Mouse (Mus musculus) spleen, adult 2 months (tissue): ENCODE data around the gene Ttc12. TPM values are rescaled to one million over a fixed set of nuclear protein-coding genes. Genes with fewer than 3 reads are reported as not detected.
A peak's percentile ranks its signal among the peaks of the same experiment; 100 is the strongest.

Experiments used
- DNase-seq, 2 experiments: peaks; one replicate each; pipeline versions ENCODE4 v3.0.0 to v3.0.0-alpha.2; 2012 to 2021; ENCODE audit warnings: low spot score in 2 of 2, low read depth in 1 of 2
- H3K27ac ChIP-seq: fragments of 200-500 bp; 2 replicates; pipeline ENCODE4 v1.5.1; 2012; ENCODE audit warnings: low read length, inconsistent platforms; ENCODE audit not compliant: insufficient read depth
- H3K27me3 ChIP-seq: fragments of 200-500 bp; 2 replicates; pipeline ENCODE4 v1.6.1; 2012; ENCODE audit warnings: mild to moderate bottlenecking, moderate library complexity, low read length, inconsistent platforms; ENCODE audit not compliant: control insufficient read depth, insufficient read depth
- H3K36me3 ChIP-seq: fragments of 200-500 bp; 2 replicates; pipeline ENCODE4 v1.6.1; 2012; ENCODE audit warnings: mild to moderate bottlenecking, low read length, inconsistent platforms; ENCODE audit not compliant: control insufficient read depth, insufficient read depth
- H3K4me1 ChIP-seq: fragments of 200-500 bp; 2 replicates; pipeline ENCODE4 v1.6.1; 2011; ENCODE audit warnings: inconsistent platforms; ENCODE audit not compliant: control insufficient read depth, insufficient read depth, insufficient read length
- H3K4me3 ChIP-seq: fragments of 200-500 bp; 2 replicates; pipeline ENCODE4 v1.5.1; 2011; ENCODE audit warnings: mild to moderate bottlenecking, inconsistent platforms; ENCODE audit not compliant: insufficient read depth, insufficient read length; ENCODE audit errors: extremely low read depth
- CTCF ChIP-seq: fragments of 200-500 bp; IDR thresholded peaks from 2 replicates; pipeline ENCODE4 v1.5.1; 2011; ENCODE audit warnings: mild to moderate bottlenecking, inconsistent platforms; ENCODE audit not compliant: insufficient read depth, insufficient read length, insufficient replicate concordance; ENCODE audit errors: extremely low read depth
- POLR2A ChIP-seq: fragments of 200-500 bp; IDR thresholded peaks from 2 replicates; pipeline ENCODE4 v1.6.1; 2011; ENCODE audit warnings: low read depth, low read length, inconsistent platforms
- WGBS: fragments of 180-500 bp; shearing (Covaris S2); methylation state at CpG from one replicate; pipeline ENCODE4 v1.1.7; 2018; 5-methylcytosine and 5-hydroxymethylcytosine counted together
- polyA plus RNA-seq: library from polyadenylated mRNA; depleted of rRNA; stranded (reverse); fragments of >200 nt; gene quantifications from 2 replicates; pipeline ENCODE4 v1.2.3, GENCODE M21; 2012

The Ttc12 gene
- polyA plus RNA-seq, 1 experiment: 0.34 TPM

- WGBS: 6% methylated on average over 4 of the region's 4 CpGs
- H3K27ac ChIP-seq: no peak overlapping the region
- no peaks in the 10 kb centered on the region for H3K36me3 ChIP-seq
- no peak overlapping the region for H3K4me3 ChIP-seq
- no peak for DNase-seq
- TF ChIP-seq CTCF: peak; percentile 53; the same call in 1 of the 2 replicates
- TF ChIP-seq POLR2A: no peak
- H3K27me3 ChIP-seq: no peaks in the 10 kb centered on the region
- no peaks in the 10 kb centered on the region for H3K4me1 ChIP-seq
These were observed 8.1 kb upstream of the Ttc12 start for GRCm38 (mm10) chr9:49493979-49494649.

DNA sequence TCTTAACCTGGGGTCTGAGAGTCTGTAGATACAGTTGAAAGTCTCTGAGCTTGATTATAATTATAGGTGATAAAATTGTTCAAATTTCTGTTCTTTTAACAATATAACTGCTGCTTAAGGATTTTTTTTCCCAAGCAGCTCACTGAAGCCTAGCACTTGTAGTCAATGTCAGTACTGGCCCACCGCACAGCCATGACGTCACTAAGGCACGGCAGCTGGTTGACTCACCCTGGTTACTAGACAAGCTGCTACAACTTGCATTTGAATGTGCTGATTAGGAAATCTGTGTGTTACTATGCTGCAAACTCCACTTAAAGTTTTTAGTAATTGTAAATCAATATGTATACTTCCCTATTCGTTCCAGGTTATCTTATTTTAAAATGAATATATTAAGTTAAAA lies 4.6 kb upstream of the Ttc12 start:
- no peaks in the 10 kb centered on the region for H3K4me1 ChIP-seq
- H3K27ac ChIP-seq: no peak overlapping the region
- H3K27me3 ChIP-seq: no peaks in the 10 kb centered on the region
- 83% methylated on average over 4 of the region's 4 CpGs for WGBS
- no peaks in the 10 kb centered on the region for H3K36me3 ChIP-seq
- H3K4me3 ChIP-seq: no peak overlapping the region
- DNase-seq: no peak
- TF ChIP-seq CTCF (no peak), POLR2A (no peak)

GRCm38 (mm10) chr9:49488912-49489895 lies 3.2 kb upstream of the Ttc12 start:
- DNase-seq: peak in 1 of 2 experiments; percentile 48
- Histone ChIP-seq H3K4me3 (no peak overlapping the region), H3K4me1 (no peaks in the 10 kb centered on the region), H3K27me3 (no peaks in the 10 kb centered on the region), H3K36me3 (no peaks in the 10 kb centered on the region), H3K27ac (no peak overlapping the region)
- WGBS: 29% methylated on average over 16 of the region's 16 CpGs
- TF ChIP-seq CTCF (peak; percentile 90), POLR2A (no peak)

DNA sequence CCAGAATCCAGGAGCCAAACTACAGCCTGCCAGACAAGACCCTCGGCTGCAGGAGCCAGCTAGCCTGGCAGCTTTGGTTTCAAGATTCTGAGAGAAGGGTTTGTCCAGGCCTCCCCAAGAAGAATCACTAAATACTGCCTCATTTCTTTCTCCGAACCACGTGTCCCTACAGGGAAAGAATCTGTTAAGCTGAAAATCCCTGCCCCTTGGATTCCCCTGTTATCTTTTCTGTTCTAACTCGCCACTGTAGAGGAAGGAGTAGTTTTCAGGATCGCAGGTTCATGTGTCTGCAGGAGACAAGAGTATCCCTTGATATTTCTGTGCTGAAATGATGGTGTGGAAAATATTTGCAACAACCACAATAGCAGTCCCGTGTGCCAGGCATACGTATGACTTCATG lies 2.2 kb upstream of the Ttc12 start:
- DNase-seq: no peak
- Histone ChIP-seq H3K4me3 (no peak overlapping the region), H3K27ac (no peak overlapping the region), H3K36me3 (no peaks in the 10 kb centered on the region), H3K4me1 (no peaks in the 10 kb centered on the region), H3K27me3 (no peaks in the 10 kb centered on the region)
- WGBS: 80% methylated on average over 7 of the region's 7 CpGs
- TF ChIP-seq POLR2A (no peak), CTCF (no peak)

DNA sequence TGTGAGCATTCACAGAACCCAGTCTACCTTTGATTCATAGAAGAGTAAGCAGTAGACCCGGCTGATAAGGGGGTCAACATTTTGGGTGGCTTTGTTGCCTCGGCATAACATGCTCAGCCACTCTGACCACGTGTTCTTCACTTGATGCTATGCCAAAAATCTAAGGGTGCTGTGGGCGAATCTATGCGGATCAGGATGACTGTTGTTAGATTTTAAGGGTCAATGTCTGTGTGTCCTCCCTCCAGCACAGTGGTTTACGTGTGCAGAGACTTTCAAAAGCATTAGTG lies 1.6 kb upstream of the Ttc12 start:
- no peak for TF ChIP-seq CTCF
- no peak for TF ChIP-seq POLR2A
- Histone ChIP-seq H3K27ac (no peak overlapping the region), H3K36me3 (no peaks in the 10 kb centered on the region), H3K4me3 (no peak overlapping the region), H3K27me3 (no peaks in the 10 kb centered on the region), H3K4me1 (no peaks in the 10 kb centered on the region)
- DNase-seq: no peak
- 78% methylated on average over 6 of the region's 6 CpGs for WGBS

- no peak for DNase-seq
- Histone ChIP-seq H3K27ac (no peak overlapping the region), H3K4me1 (no peaks in the 10 kb centered on the region), H3K4me3 (no peak overlapping the region), H3K27me3 (no peaks in the 10 kb centered on the region), H3K36me3 (no peaks in the 10 kb centered on the region)
- WGBS: 80% methylated on average over 9 of the region's 9 CpGs
- no peak for TF ChIP-seq POLR2A
- TF ChIP-seq CTCF: no peak
These were observed 1.0 kb upstream of the Ttc12 start for GRCm38 (mm10) chr9:49486805-49487656.
